Mouse (Mus musculus) frontal cortex, adult 2 months (tissue): ENCODE results near the gene Has1. TPM values are rescaled to one million over a fixed set of nuclear protein-coding genes. Genes with fewer than 3 reads are reported as not detected.

ENCODE experiments used
- DNase-seq, 2 experiments: peaks; one replicate each; pipeline ENCODE4 v3.0.0; 2022; ENCODE audit warnings: low spot score in 1 of 2; ENCODE audit errors: extremely low spot score in 1 of 2
- polyA plus RNA-seq: library from polyadenylated mRNA; depleted of rRNA; stranded (reverse); fragments of >200 nt; gene quantifications from 2 replicates; pipeline ENCODE4 v1.2.3, GENCODE M21; 2012; rRNA removed

The Has1 gene
- polyA plus RNA-seq, 1 experiment = 0.46 TPM

- no peak for DNase-seq
Observed at GRCm38 (mm10) chr17:17823612-17824336, 31.2 kb downstream of the Has1 start.

DNA sequence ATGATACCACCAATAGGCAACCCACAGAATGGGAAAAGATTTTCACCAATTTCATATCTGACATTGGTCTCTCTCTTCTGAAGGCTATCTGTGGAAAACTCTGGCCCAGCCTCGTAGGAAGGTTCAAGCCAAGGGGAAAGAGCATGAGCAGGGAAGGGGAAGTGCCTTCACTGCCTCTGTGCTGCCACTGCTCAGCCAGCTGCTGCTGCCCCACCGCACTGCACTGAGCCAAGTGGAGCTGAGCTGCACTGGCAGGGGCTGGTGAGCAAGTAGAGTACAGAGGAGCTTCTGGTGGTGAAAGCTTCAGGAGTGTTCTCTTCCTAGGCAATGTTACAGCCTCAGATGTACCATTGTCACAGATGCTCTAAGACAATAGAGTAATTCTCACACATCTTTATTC is 59.5 kb downstream of the Has1 start:
- DNase-seq = no peak

Other genes starting within 250 kb of the Has1 start
- 23.4 and 24.2 TPM in 2 replicates for gene Lnpep, start 230.2 kb downstream of the Has1 start, polyA plus RNA-seq
- gene Vmn2r90, start 151.5 kb downstream of the Has1 start, polyA plus RNA-seq = not detected in 2 replicates
- gene Spaca6, start 28.0 kb downstream of the Has1 start, polyA plus RNA-seq = 111 and 119 TPM in 2 replicates
- not detected in 2 replicates for gene Fpr1, start 28.7 kb upstream of the Has1 start, polyA plus RNA-seq
- gene Fpr2, start 32.6 kb upstream of the Has1 start, polyA plus RNA-seq = 0.44 and 0.58 TPM in 2 replicates
- gene Fpr3, start 32.6 kb upstream of the Has1 start, polyA plus RNA-seq = not detected in 2 replicates
- gene Fpr-rs4, start 166.5 kb upstream of the Has1 start, polyA plus RNA-seq = not detected in 2 replicates
- gene Vmn2r124, start 194.2 kb upstream of the Has1 start, polyA plus RNA-seq = not detected in 2 replicates
- not detected in 2 replicates for gene Vmn2r91, start 229.8 kb upstream of the Has1 start, polyA plus RNA-seq